Mouse (Mus musculus): ENCODE measurements around the gene Baz1a. TPM values are rescaled to one million over a fixed set of nuclear protein-coding genes. Genes with fewer than 3 reads are reported as not detected.

The Baz1a gene
- polyA plus RNA-seq, 1 experiment = 41.0 TPM

GRCm38 (mm10) chr12:55016339-55017118 is 2.4 kb upstream of the Baz1a start:
- TF ChIP-seq POLR2A (IDR thresholded peaks at IDR 0.05; ENCODE audit: insufficient read depth, low read length) (no peak), EP300 (IDR thresholded peaks at IDR 0.05; ENCODE audit: insufficient read depth, low read depth, low read length) (no peak), CTCF (IDR thresholded peaks at IDR 0.05; ENCODE audit: low read depth, low read length) (no peak)
- Histone ChIP-seq H3K9ac (ENCODE audit: low read depth, poor library complexity, severe bottlenecking) (no peak overlapping the region), H3K27me3 (ENCODE audit: control insufficient read depth, insufficient read depth, low read length, poor library complexity, severe bottlenecking) (no peaks in the 10 kb centered on the region), H3K36me3 (ENCODE audit: control insufficient read depth, insufficient read depth, low read length, poor library complexity, severe bottlenecking) (no peaks in the 10 kb centered on the region), H3K27ac (ENCODE audit: insufficient read depth, low read length) (no peak overlapping the region), H3K4me3 (ENCODE audit: low read depth, low read length) (no peak overlapping the region), H3K9me3 (replicated peaks; ENCODE audit: control insufficient read depth, insufficient read depth, low read length, poor library complexity, severe bottlenecking) (no peaks in the 10 kb centered on the region), H3K4me1 (ENCODE audit: control insufficient read depth, insufficient read depth, low read length) (no peaks in the 10 kb centered on the region)

- H3K4me3 ChIP-seq (ENCODE audit: low read depth, low read length) = no peak overlapping the region
- H3K9ac ChIP-seq (ENCODE audit: low read depth, poor library complexity, severe bottlenecking) = no peak overlapping the region
- no peaks in the 10 kb centered on the region for H3K9me3 ChIP-seq (replicated peaks; ENCODE audit: control insufficient read depth, insufficient read depth, low read length, poor library complexity, severe bottlenecking)
- no peak for TF ChIP-seq POLR2A (IDR thresholded peaks at IDR 0.05; ENCODE audit: insufficient read depth, low read length)
- H3K4me1 ChIP-seq (ENCODE audit: control insufficient read depth, insufficient read depth, low read length) = no peaks in the 10 kb centered on the region
- no peaks in the 10 kb centered on the region for H3K36me3 ChIP-seq (ENCODE audit: control insufficient read depth, insufficient read depth, low read length, poor library complexity, severe bottlenecking)
- H3K27me3 ChIP-seq (ENCODE audit: control insufficient read depth, insufficient read depth, low read length, poor library complexity, severe bottlenecking) = no peaks in the 10 kb centered on the region
- H3K27ac ChIP-seq (ENCODE audit: insufficient read depth, low read length) = no peak overlapping the region
Observed at GRCm38 (mm10) chr12:55015428-55015827, 1.3 kb upstream of the Baz1a start.

GRCm38 (mm10) chr12:55013031-55013430 is 1.1 kb downstream of the Baz1a start:
- Histone ChIP-seq H3K4me3 (ENCODE audit: low read depth, low read length) (no peak overlapping the region), H3K4me1 (ENCODE audit: control insufficient read depth, insufficient read depth, low read length) (no peaks in the 10 kb centered on the region), H3K27me3 (ENCODE audit: control insufficient read depth, insufficient read depth, low read length, poor library complexity, severe bottlenecking) (no peaks in the 10 kb centered on the region), H3K9me3 (replicated peaks; ENCODE audit: control insufficient read depth, insufficient read depth, low read length, poor library complexity, severe bottlenecking) (no peaks in the 10 kb centered on the region), H3K36me3 (ENCODE audit: control insufficient read depth, insufficient read depth, low read length, poor library complexity, severe bottlenecking) (no peaks in the 10 kb centered on the region), H3K27ac (ENCODE audit: insufficient read depth, low read length) (no peak overlapping the region), H3K9ac (ENCODE audit: low read depth, poor library complexity, severe bottlenecking) (no peak overlapping the region)
- TF ChIP-seq EP300 (IDR thresholded peaks at IDR 0.05; ENCODE audit: insufficient read depth, low read depth, low read length) (no peak), CTCF (IDR thresholded peaks at IDR 0.05; ENCODE audit: low read depth, low read length) (no peak), POLR2A (IDR thresholded peaks at IDR 0.05; ENCODE audit: insufficient read depth, low read length) (no peak)

- H3K9me3 ChIP-seq (replicated peaks; ENCODE audit: control insufficient read depth, insufficient read depth, low read length, poor library complexity, severe bottlenecking) = 0 out of 2 replicates have a peak, but pooled peaks cover 4% of the 10 kb centered on the region
- H3K27me3 ChIP-seq (ENCODE audit: control insufficient read depth, insufficient read depth, low read length, poor library complexity, severe bottlenecking) = no peaks in the 10 kb centered on the region
- H3K36me3 ChIP-seq (ENCODE audit: control insufficient read depth, insufficient read depth, low read length, poor library complexity, severe bottlenecking) = no peaks in the 10 kb centered on the region
- no peak overlapping the region for H3K9ac ChIP-seq (ENCODE audit: low read depth, poor library complexity, severe bottlenecking)
- no peak overlapping the region for H3K4me3 ChIP-seq (ENCODE audit: low read depth, low read length)
- H3K4me1 ChIP-seq (ENCODE audit: control insufficient read depth, insufficient read depth, low read length) = peaks cover 1% of the 10 kb centered on the region
- H3K27ac ChIP-seq (ENCODE audit: insufficient read depth, low read length) = no peak overlapping the region
- TF ChIP-seq EP300 (IDR thresholded peaks at IDR 0.05; ENCODE audit: insufficient read depth, low read depth, low read length) = no peak
- TF ChIP-seq CTCF (IDR thresholded peaks at IDR 0.05; ENCODE audit: low read depth, low read length) = no peak
- no peak for TF ChIP-seq POLR2A (IDR thresholded peaks at IDR 0.05; ENCODE audit: insufficient read depth, low read length)
Observed at GRCm38 (mm10) chr12:55007361-55008008, 6.7 kb downstream of the Baz1a start.

- peaks cover 1% of the 10 kb centered on the region for H3K4me1 ChIP-seq (ENCODE audit: control insufficient read depth, insufficient read depth, low read length)
- H3K27me3 ChIP-seq (ENCODE audit: control insufficient read depth, insufficient read depth, low read length, poor library complexity, severe bottlenecking) = no peaks in the 10 kb centered on the region
- H3K27ac ChIP-seq (ENCODE audit: insufficient read depth, low read length) = no peak overlapping the region
- 0 out of 2 replicates have a peak, but pooled peaks cover 4% of the 10 kb centered on the region for H3K9me3 ChIP-seq (replicated peaks; ENCODE audit: control insufficient read depth, insufficient read depth, low read length, poor library complexity, severe bottlenecking)
- no peak overlapping the region for H3K9ac ChIP-seq (ENCODE audit: low read depth, poor library complexity, severe bottlenecking)
- H3K36me3 ChIP-seq (ENCODE audit: control insufficient read depth, insufficient read depth, low read length, poor library complexity, severe bottlenecking) = no peaks in the 10 kb centered on the region
- no peak overlapping the region for H3K4me3 ChIP-seq (ENCODE audit: low read depth, low read length)
- no peak for TF ChIP-seq EP300 (IDR thresholded peaks at IDR 0.05; ENCODE audit: insufficient read depth, low read depth, low read length)
- TF ChIP-seq CTCF (IDR thresholded peaks at IDR 0.05; ENCODE audit: low read depth, low read length) = no peak
- no peak for TF ChIP-seq POLR2A (IDR thresholded peaks at IDR 0.05; ENCODE audit: insufficient read depth, low read length)
Observed at GRCm38 (mm10) chr12:55006071-55006470, 8.1 kb downstream of the Baz1a start.

- Histone ChIP-seq H3K9ac (ENCODE audit: low read depth, poor library complexity, severe bottlenecking) (no peak overlapping the region), H3K9me3 (replicated peaks; ENCODE audit: control insufficient read depth, insufficient read depth, low read length, poor library complexity, severe bottlenecking) (0 out of 2 replicates have a peak, but pooled peaks cover 4% of the 10 kb centered on the region), H3K27ac (ENCODE audit: insufficient read depth, low read length) (no peak overlapping the region), H3K36me3 (ENCODE audit: control insufficient read depth, insufficient read depth, low read length, poor library complexity, severe bottlenecking) (no peaks in the 10 kb centered on the region), H3K27me3 (ENCODE audit: control insufficient read depth, insufficient read depth, low read length, poor library complexity, severe bottlenecking) (no peaks in the 10 kb centered on the region), H3K4me1 (ENCODE audit: control insufficient read depth, insufficient read depth, low read length) (peaks cover 1% of the 10 kb centered on the region), H3K4me3 (ENCODE audit: low read depth, low read length) (no peak overlapping the region)
- TF ChIP-seq CTCF (IDR thresholded peaks at IDR 0.05; ENCODE audit: low read depth, low read length) (no peak), EP300 (IDR thresholded peaks at IDR 0.05; ENCODE audit: insufficient read depth, low read depth, low read length) (no peak), POLR2A (IDR thresholded peaks at IDR 0.05; ENCODE audit: insufficient read depth, low read length) (no peak)
Observed at GRCm38 (mm10) chr12:55004396-55004795, 9.8 kb downstream of the Baz1a start.

Data from ES-Bruce4 (cell line).